Mouse (Mus musculus) retina, postnatal 7 days (tissue): ENCODE results near the gene Hdac5.

Experiments
- DNase-seq: peaks from one replicate; pipeline ENCODE4 v3.0.0-alpha.2; 2012; ENCODE audit warnings: low read depth, low spot score

The Hdac5 gene

DNA sequence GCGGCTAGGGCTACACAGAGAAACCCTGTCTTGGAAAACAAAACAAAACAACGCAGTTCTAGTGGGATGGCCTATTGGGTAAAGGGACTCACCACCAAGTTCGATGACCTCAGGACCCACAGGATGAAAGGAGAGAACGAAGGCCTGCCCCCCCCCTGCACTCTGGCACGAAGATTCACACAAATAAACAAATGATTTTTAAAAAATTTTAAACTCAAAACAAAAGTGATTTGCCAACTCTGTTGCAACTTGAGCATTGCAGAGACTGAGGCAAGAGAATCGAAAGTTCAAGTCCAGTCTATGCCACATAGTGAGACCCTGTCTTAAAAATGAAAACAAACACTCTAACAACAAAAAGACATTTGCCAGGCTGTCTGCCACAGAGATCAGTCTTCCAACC lies 10.7 kb upstream of the Hdac5 start:
- no peak for DNase-seq

DNA sequence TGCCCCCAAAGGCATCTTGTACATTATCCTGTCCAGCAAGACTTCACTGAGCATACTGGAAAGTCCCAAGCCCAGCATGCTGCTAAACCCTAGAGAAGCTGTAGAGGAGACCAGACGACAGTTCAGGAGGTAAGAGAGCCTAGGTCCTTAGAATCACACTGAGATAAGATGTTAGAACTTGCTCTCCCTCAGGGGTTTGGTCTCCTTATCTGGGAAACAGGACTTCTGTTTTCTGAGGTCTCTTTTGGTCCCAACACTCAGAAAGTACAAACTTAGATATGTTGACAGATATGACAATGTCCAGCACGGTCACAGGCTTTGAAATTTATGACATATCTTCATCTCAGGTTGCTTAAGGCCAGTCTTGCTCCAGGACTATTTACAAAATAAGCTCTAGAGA lies 6.1 kb upstream of the Hdac5 start:
- DNase-seq: no peak

- DNase-seq: no peak
Measured at GRCm38 (mm10) chr11:102229331-102229953, 524 bp downstream of the Hdac5 start.

DNA sequence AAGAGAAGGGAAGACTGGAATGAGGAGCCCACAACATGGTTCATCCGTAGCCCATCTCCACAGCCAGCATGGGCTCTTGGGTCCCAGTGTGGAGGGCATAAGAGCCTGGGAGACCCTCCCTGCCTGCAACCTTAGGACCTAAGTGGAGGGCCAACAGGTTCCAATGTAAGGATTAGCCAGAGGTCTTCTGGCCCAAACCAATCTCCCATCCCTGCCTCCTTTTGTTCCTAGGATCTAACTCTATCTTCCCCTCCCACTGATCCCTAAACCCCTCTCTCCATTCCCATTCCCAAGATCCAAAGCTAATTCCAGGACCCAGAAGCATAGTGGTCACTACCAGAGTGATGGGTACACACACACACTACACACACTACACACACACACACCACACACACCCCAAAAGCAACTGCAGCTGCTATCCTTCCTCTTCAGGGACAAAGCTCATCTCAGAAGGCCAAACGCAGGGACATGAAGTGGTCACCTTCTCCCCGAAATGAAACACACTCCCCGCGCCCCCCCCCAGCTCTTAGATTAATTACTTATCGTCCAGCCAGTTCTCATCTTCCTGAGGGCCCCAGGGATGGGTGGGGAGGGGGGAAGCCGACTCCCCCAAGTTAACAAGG lies 1.2 kb downstream of the Hdac5 start:
- no peak for DNase-seq

GRCm38 (mm10) chr11:102228191-102228545 lies 1.8 kb downstream of the Hdac5 start:
- DNase-seq: no peak

- no peak for DNase-seq
Measured at GRCm38 (mm10) chr11:102227270-102228190, 2.4 kb downstream of the Hdac5 start.

DNA sequence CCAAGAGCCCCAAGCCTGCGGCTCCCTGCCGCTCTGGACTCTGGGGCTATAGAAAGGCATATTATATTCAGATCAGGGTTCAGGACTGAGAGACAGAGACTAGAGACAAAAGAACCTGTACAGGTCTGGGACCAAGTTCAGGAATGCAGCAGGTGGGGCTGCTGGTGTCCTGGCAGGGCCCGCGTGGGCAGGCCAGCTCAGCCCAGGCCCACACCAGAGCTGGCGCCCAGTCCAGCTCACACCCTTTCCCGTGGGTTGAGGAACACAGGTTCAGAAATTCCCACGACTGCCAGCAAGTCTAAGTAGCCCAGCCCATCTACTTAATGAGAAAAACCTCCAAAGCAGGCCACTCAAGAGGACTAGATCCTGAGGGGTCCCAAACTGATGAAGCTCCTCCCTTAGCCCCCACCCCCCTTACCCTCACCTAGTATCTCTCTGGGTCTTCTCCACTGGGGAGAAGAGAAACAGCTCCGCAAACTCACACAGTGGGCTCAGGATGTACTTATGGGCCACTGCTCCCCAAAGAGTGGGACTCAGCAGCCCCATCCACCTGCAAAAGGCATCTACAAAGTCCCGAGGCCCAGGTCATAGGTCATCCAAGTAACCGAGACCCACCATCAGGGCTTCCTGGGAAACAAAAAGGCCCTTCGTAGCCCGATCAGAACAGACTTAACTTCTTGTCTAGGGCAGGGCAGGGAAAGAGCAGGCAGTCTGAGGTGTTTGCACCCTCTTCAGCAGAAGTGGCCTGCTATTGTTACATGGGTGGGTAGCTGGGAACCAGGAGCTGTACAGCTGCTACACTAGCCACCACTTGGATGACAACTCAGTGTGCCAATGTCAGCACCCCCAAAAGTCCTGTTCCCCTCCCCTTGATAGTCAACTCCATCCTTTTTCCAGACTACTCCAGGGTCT lies 3.6 kb downstream of the Hdac5 start:
- no peak for DNase-seq

GRCm38 (mm10) chr11:102225221-102225620 lies 4.7 kb downstream of the Hdac5 start:
- no peak for DNase-seq

DNA sequence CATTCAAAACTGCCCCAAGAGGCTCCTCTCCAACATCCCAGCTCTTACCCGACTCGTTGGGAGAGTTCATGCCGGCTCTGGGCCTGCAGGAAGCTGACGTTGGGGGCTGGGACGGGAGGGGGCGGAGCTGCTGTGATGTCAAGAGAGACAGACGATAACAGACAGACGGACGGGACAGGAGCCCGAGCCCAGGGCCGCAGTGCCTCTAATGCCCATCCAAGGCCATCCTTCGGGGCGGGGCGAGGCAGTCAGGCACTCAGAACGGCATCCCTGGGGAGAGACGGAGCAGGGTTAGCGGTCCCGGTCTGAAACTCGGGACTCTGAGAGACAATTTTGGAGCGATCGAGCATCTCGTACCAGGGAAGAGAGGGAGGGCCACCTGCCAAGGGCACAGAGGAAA lies 5.3 kb downstream of the Hdac5 start:
- DNase-seq: no peak

DNA sequence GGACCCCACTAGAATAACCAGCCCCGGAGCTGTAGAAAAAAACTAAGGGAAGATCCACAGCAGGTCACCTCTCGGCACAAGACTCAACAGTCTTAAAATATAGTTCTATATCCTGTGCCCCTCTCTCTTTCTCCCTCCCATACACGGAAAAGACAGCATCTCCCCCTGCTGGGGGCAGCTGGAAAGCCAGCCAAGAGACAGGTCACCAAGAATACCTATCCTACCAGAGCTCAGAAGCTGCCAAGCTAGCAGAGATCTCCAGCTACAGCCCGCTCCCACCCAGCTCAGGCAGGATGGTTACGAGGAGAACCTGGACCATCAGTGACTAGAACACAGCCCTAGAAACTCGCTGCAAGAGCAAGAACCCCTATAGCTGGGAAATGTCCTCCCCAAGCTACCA lies 6.8 kb downstream of the Hdac5 start:
- peak; percentile 58 for DNase-seq

DNA sequence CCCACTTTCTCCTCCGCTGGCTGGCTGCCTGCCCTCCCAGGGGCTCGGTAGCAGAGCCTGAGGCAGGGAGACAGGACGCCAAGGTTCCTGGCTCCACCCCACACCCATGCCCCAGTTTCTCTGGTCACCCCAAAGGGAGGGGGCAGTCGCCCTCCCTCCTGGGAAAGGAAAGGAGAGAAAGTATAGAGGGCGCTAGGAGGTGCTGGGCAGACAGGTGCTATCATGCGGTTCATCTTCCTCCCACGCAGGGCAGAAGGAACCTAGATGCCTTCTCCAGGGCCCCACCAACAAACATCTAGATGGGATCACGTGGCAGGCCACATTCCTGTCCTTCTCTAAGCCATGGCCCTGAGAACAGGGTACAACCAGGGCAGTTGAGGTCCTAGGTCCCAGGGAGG lies 8.0 kb downstream of the Hdac5 start:
- no peak for DNase-seq

DNA sequence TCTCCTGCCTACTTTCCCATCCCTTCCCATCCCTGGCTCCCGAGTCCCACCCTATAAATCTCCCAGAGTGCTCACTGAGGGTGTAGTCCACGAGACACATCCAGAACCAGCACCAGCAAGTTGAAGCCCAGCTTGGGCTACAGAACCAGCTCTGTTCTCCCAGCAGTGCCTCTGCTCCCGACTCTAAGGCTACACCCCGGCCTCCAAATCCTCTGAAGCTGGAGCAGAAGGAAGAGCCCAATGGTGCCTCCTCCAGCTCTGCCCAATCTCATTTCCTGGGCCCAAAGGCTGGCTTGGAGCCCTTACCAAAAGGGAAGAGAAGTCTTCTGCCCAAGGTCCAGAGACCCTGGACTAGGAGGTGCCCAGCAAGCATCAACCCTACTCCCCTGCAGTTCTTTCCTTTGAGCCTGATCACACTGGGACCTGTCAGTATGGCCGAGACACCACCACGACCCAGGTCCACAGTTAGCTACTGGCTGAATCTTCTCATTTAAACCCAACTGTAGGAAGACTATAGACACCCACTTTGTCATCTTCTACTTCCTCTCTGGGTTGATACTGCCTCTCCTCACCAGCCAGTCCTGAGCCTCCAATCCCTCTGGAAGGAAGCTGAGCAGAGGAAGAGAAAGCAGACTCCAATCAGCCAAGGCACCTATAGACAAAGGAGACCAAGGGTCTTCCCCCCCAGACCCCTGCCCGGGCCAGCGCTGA lies 8.6 kb downstream of the Hdac5 start:
- DNase-seq: no peak

GRCm38 (mm10) chr11:102220451-102220850 lies 9.5 kb downstream of the Hdac5 start:
- no peak for DNase-seq

GRCm38 (mm10) chr11:102219994-102220346 lies 10.0 kb downstream of the Hdac5 start:
- DNase-seq: no peak

GRCm38 (mm10) chr11:102219247-102219993 lies 10.5 kb downstream of the Hdac5 start:
- no peak for DNase-seq

- DNase-seq: peak; percentile 84
Measured at GRCm38 (mm10) chr11:102218783-102219182, 11.2 kb downstream of the Hdac5 start.

- DNase-seq: no peak
Measured at GRCm38 (mm10) chr11:102217876-102218430, 12.0 kb downstream of the Hdac5 start.

DNA sequence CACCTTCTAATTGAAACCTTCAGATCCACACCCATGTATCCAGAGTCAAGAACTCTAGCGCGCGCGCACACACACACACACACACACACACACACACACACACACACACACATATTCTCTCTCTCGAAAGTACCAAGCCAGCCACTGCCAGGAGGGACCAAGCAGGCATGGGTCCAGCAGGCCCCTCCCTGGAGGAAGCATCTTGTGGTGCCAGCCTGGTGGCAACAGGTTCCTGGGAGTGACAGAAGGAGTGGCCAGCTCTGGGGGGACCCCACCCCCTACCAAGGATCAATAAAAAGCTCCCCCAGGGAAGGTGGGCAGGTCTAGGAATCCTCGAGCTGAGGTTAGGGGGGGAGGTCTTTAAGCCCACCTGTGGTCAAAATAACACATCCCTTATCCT lies 12.6 kb downstream of the Hdac5 start:
- DNase-seq: no peak

DNA sequence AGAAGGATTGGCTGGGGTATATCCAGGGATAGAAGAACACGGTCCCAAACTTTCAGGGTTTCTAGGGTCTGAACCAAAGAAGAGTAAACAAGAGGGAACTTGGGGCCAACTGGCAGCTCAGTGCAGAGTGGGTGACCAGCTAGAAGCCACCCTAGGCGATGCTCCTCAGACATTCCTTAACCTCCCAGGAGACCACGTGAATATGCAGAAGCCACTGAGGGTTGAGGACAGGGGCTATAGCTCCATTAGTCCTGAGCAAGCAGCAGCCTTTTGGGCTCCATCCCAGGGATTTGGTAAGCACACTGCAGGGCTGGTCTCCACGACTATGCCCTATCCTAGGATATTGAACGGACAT lies 13.1 kb downstream of the Hdac5 start:
- DNase-seq: no peak
